Mouse (Mus musculus): Measurements from ENCODE around the gene Katnal1. TPM values are rescaled to one million over a fixed set of nuclear protein-coding genes. Genes with fewer than 3 reads are reported as not detected.

Gene Katnal1
- polyA plus RNA-seq, 1 experiment from 2014 or later = 14.2 TPM

DNA sequence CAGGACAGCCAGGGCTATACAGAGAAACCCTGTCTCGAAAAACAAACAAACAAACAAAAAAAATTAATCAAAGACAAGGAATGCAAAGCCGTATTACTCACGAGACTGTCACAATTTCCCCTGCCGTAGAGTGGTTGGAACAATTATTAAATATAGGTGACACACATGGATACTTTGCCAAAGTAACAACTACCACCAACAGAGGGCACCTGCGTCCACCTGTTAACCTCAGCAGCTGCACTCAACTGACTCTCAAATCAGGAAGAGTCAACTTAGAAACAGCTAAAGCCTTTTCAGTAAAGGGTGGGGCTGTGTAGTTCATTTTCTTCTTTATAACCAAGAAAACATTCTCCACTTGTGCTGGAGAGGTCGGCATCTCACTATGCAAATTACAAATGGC is 24.3 kb downstream of the Katnal1 start:
- WGBS = 52% methylated on average over 6 of the region's 6 CpGs
- ATAC-seq (ENCODE audit: insufficient read depth) (no peak), DNase-seq (peak; percentile 72)
- TF ChIP-seq CTCF (IDR thresholded peaks at IDR 0.05; ENCODE audit: low read depth) = peak; percentile 68
- H3K36me3 ChIP-seq (ENCODE audit: insufficient read depth) = peaks cover 14% of the 10 kb centered on the region; the same call in 1 of the 2 replicates
- H3K4me2 ChIP-seq = no peak overlapping the region
- H3K9me3 ChIP-seq (ENCODE audit: low read depth, low read length) = no peaks in the 10 kb centered on the region
- no peak overlapping the region for H3K9ac ChIP-seq
- H3K27ac ChIP-seq (ENCODE audit: low read depth) = no peak overlapping the region
- H3K4me1 ChIP-seq (ENCODE audit: insufficient read depth) = no peaks in the 10 kb centered on the region
- no peak overlapping the region for H3K4me3 ChIP-seq (ENCODE audit: low read depth, low read length)
- H3K27me3 ChIP-seq (ENCODE audit: insufficient read depth, low read length) = no peaks in the 10 kb centered on the region

DNA sequence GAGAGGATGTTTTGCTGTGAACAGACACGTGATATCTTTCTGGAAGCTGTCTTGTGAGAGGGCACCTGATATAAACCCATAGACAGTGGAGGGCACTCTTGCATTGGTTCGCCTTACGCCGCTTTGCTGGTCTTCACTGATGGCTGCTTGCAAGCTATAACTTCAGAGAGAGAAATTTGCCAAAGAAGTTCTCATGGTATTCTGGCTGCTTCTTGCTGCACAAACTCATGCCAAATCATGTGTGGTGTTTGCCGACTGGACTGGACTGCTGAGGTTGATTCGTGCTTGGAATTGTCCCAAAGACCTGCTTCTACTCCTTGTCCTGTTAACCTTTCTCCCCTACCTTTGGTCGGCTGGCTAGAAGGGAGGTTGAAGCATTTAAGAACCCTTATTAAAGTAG is 29.8 kb downstream of the Katnal1 start:
- H3K4me2 ChIP-seq = no peak overlapping the region
- H3K27ac ChIP-seq (ENCODE audit: low read depth) = no peak overlapping the region
- peaks cover 12% of the 10 kb centered on the region; the same call in 1 of the 2 replicates for H3K36me3 ChIP-seq (ENCODE audit: insufficient read depth)
- no peaks in the 10 kb centered on the region for H3K27me3 ChIP-seq (ENCODE audit: insufficient read depth, low read length)
- DNase-seq (no peak), ATAC-seq (ENCODE audit: insufficient read depth) (no peak)
- H3K4me3 ChIP-seq (ENCODE audit: low read depth, low read length) = no peak overlapping the region
- H3K4me1 ChIP-seq (ENCODE audit: insufficient read depth) = peaks cover 5% of the 10 kb centered on the region; the same call in 1 of the 2 replicates
- H3K9ac ChIP-seq = no peak overlapping the region
- TF ChIP-seq CTCF (IDR thresholded peaks at IDR 0.05; ENCODE audit: low read depth) = no peak
- 87% methylated on average over 7 of the region's 7 CpGs for WGBS
- H3K9me3 ChIP-seq (ENCODE audit: low read depth, low read length) = no peaks in the 10 kb centered on the region

DNA sequence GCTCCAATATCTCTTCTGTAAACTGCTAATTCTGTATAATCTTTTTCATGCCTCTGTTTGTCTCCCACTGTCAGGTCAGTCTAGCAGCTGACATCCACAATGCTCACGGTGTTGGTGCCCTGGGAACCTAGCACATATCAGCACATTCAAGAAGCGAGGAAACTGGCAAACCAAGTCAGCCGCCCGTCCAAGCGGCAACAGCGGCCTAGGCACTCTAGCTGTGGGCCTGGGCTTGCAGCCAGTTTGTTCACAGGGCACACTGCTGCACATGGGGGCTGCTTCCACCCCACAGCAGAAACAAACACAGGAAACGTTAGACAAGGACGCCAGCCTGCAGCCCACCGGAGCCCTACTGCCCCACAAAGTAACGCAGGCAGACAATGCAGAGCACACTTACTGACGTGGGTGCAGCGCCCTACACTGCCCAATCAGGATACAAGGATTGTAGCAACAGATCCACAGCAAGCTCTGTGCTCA is 31.1 kb downstream of the Katnal1 start:
- peak; percentile 65 for ATAC-seq (ENCODE audit: insufficient read depth)
- Histone ChIP-seq H3K4me1 (ENCODE audit: insufficient read depth) (peaks cover 5% of the 10 kb centered on the region; the same call in 1 of the 2 replicates), H3K9me3 (ENCODE audit: low read depth, low read length) (no peaks in the 10 kb centered on the region), H3K4me3 (ENCODE audit: low read depth, low read length) (no peak overlapping the region), H3K4me2 (no peak overlapping the region), H3K9ac (no peak overlapping the region), H3K27me3 (ENCODE audit: insufficient read depth, low read length) (no peaks in the 10 kb centered on the region), H3K27ac (ENCODE audit: low read depth) (peak overlapping the region; percentile 46; the same call in 1 of the 2 replicates), H3K36me3 (ENCODE audit: insufficient read depth) (peaks cover 17% of the 10 kb centered on the region)
- TF ChIP-seq CTCF (IDR thresholded peaks at IDR 0.05; ENCODE audit: low read depth) = no peak
- peak; percentile 58 for DNase-seq
- 52% methylated on average over 12 of the region's 12 CpGs for whole genome bisulfite sequencing

DNA sequence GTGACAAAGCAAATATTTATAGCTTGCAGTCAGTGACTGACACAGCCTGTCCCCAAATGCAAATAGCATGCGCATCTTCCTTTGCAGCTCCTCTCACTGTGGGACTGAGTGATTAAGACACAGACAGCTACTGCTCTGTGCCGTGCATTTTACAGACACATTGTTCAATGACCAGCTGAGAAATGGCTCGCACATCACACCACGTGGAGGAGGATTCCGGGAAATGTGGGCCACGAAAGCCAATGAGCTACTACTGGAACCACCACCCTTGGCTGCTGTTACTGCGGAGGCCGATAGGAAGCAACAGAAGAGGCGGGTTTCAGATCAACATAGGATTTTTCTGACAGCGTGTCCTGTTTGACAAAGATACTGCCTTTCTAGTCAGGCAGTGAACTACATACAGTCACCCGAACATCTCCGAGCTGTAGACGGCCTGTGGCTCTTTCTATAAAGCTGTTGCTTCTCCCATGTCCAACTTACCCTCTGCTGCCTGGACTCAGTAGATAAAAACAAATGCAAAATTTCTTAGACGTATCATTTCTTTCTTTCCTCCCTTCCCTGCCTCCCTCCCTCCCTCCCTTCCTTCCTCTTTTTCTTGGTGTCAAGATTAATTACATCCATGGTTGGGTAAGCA is 31.9 kb downstream of the Katnal1 start:
- peaks cover 21% of the 10 kb centered on the region for H3K36me3 ChIP-seq (ENCODE audit: insufficient read depth)
- no peak overlapping the region for H3K4me3 ChIP-seq (ENCODE audit: low read depth, low read length)
- TF ChIP-seq CTCF (IDR thresholded peaks at IDR 0.05; ENCODE audit: low read depth) = no peak
- DNase-seq (peak; percentile 31), ATAC-seq (ENCODE audit: insufficient read depth) (peak; percentile 47; the same call in 1 of the 2 replicates)
- no peaks in the 10 kb centered on the region for H3K27me3 ChIP-seq (ENCODE audit: insufficient read depth, low read length)
- H3K4me2 ChIP-seq = no peak overlapping the region
- H3K4me1 ChIP-seq (ENCODE audit: insufficient read depth) = peaks cover 5% of the 10 kb centered on the region; the same call in 1 of the 2 replicates
- H3K27ac ChIP-seq (ENCODE audit: low read depth) = no peak overlapping the region
- WGBS = 51% methylated on average over 14 of the region's 14 CpGs
- no peak overlapping the region for H3K9ac ChIP-seq
- no peaks in the 10 kb centered on the region for H3K9me3 ChIP-seq (ENCODE audit: low read depth, low read length)

DNA sequence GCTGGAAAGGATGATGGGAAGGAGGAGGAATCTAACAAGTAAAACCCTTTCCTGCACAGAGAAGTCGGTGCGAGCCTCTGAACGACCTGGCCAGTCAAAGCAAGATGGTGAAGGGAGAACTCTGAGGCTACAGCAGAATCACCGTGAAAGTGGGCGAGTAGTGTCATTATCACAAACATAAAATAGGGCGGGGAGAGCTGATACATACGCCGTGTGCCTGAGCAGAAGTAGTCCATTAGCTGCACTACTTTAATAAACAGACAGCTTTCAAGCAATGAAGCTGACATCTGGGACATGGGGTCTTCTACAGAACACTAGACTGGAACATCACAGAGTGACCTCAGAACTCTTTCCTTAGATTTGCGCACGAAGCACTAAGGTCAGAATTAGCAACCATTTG is 32.6 kb downstream of the Katnal1 start:
- TF ChIP-seq CTCF (IDR thresholded peaks at IDR 0.05; ENCODE audit: low read depth) = no peak
- ATAC-seq (ENCODE audit: insufficient read depth) (no peak), DNase-seq (no peak)
- Histone ChIP-seq H3K4me1 (ENCODE audit: insufficient read depth) (peaks cover 5% of the 10 kb centered on the region; the same call in 1 of the 2 replicates), H3K36me3 (ENCODE audit: insufficient read depth) (peaks cover 27% of the 10 kb centered on the region), H3K27ac (ENCODE audit: low read depth) (no peak overlapping the region), H3K4me3 (ENCODE audit: low read depth, low read length) (no peak overlapping the region), H3K9ac (no peak overlapping the region), H3K9me3 (ENCODE audit: low read depth, low read length) (no peaks in the 10 kb centered on the region), H3K27me3 (ENCODE audit: insufficient read depth, low read length) (no peaks in the 10 kb centered on the region), H3K4me2 (no peak overlapping the region)
- 73% methylated on average over 10 of the region's 10 CpGs for WGBS

DNA sequence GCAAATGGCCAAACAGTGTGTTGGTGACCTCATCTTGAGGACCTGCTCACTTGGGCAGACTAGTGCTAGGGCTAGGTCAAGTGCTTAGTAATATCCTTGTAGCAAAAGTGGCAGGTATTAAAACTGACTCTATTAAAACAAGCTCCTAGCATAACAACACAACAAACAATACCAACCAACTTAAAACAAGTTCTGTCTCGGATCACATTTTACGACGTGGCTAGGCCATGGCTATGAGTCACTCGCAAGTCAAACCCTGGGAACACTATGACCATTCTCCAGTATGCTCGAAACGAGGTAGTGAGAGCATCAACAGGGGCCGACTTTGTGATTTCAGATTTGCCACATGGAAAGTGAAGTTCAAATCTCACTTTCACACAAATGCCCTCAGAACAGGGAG is 33.3 kb downstream of the Katnal1 start:
- ATAC-seq (ENCODE audit: insufficient read depth) = no peak
- DNase-seq = no peak
- Histone ChIP-seq H3K9ac (no peak overlapping the region), H3K27ac (ENCODE audit: low read depth) (no peak overlapping the region), H3K9me3 (ENCODE audit: low read depth, low read length) (no peaks in the 10 kb centered on the region), H3K4me3 (ENCODE audit: low read depth, low read length) (no peak overlapping the region), H3K4me2 (no peak overlapping the region), H3K27me3 (ENCODE audit: insufficient read depth, low read length) (no peaks in the 10 kb centered on the region), H3K36me3 (ENCODE audit: insufficient read depth) (peaks cover 33% of the 10 kb centered on the region), H3K4me1 (ENCODE audit: insufficient read depth) (peaks cover 5% of the 10 kb centered on the region; the same call in 1 of the 2 replicates)
- no peak for TF ChIP-seq CTCF (IDR thresholded peaks at IDR 0.05; ENCODE audit: low read depth)
- 83% methylated on average over 7 of the region's 7 CpGs for WGBS

DNA sequence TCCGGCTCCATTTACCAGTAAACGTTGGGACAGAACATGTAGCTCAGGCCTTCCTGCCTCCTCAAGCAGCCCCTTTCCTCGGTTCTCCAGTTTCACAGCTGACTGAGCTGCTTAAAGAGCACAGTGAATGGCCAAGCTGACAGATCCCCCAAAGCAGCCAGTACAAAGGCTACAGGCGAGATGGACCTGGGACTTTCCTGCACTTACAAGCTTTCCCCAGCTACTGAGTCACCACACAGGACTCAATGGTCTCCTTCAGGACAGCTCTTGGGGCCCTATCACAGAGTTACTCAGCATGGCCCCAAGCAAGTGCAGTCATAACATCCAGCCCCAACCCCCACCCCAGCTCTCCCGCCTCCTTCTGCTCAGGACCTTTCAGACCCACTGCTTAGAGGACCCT is 34.1 kb downstream of the Katnal1 start:
- H3K27me3 ChIP-seq (ENCODE audit: insufficient read depth, low read length) = no peaks in the 10 kb centered on the region
- WGBS = 52% methylated on average over 5 of the region's 5 CpGs
- H3K9ac ChIP-seq = no peak overlapping the region
- peaks cover 5% of the 10 kb centered on the region; the same call in 1 of the 2 replicates for H3K4me1 ChIP-seq (ENCODE audit: insufficient read depth)
- no peak overlapping the region for H3K4me3 ChIP-seq (ENCODE audit: low read depth, low read length)
- H3K4me2 ChIP-seq = no peak overlapping the region
- ATAC-seq (ENCODE audit: insufficient read depth) (no peak), DNase-seq (no peak)
- TF ChIP-seq CTCF (IDR thresholded peaks at IDR 0.05; ENCODE audit: low read depth) = no peak
- H3K36me3 ChIP-seq (ENCODE audit: insufficient read depth) = peaks cover 38% of the 10 kb centered on the region
- H3K27ac ChIP-seq (ENCODE audit: low read depth) = no peak overlapping the region
- H3K9me3 ChIP-seq (ENCODE audit: low read depth, low read length) = no peaks in the 10 kb centered on the region
